Mouse (Mus musculus): ENCODE measurements around the gene Cxcl5. TPM values are rescaled to one million over a fixed set of nuclear protein-coding genes. Genes with fewer than 3 reads are reported as not detected.
A peak's percentile ranks its signal among the peaks of the same experiment; 100 is the strongest.

Gene Cxcl5
- total RNA-seq, 2 experiments from 2014 or later: not detected

GRCm38 (mm10) chr5:90778856-90779255 is 19.7 kb downstream of the Cxcl5 start:
- ATAC-seq (replicated peaks; ENCODE audit: poor library complexity): no peak

GRCm38 (mm10) chr5:90783697-90784096 is 24.5 kb downstream of the Cxcl5 start:
- peak; percentile 61 for ATAC-seq (replicated peaks; ENCODE audit: poor library complexity)

- ATAC-seq (replicated peaks; ENCODE audit: poor library complexity): peak; percentile 49
Measured at GRCm38 (mm10) chr5:90785659-90786588, 26.8 kb downstream of the Cxcl5 start, which contains the start of gene Cxcl3. Gene Cxcl3, plus strand, starts transcription at chr5:90786103.

- ATAC-seq (replicated peaks; ENCODE audit: poor library complexity): 0 out of 2 replicates have a peak, but pooled peaks have one; percentile 27
Measured at GRCm38 (mm10) chr5:90788114-90788513, 29.0 kb downstream of the Cxcl5 start.

- peak; percentile 75 for ATAC-seq (replicated peaks; ENCODE audit: poor library complexity)
Measured at GRCm38 (mm10) chr5:90789306-90790073, 30.3 kb downstream of the Cxcl5 start.

GRCm38 (mm10) chr5:90790074-90790502 is 30.9 kb downstream of the Cxcl5 start:
- ATAC-seq (replicated peaks; ENCODE audit: poor library complexity): no peak

- ATAC-seq (replicated peaks; ENCODE audit: poor library complexity): no peak
Measured at GRCm38 (mm10) chr5:90794195-90794625, 35.0 kb downstream of the Cxcl5 start, which contains the start of gene Cxcl15. Gene Cxcl15, plus strand, starts transcription at chr5:90794534.

- peak; percentile 66; the same call in 1 of the 2 replicates for ATAC-seq (replicated peaks; ENCODE audit: poor library complexity)
Measured at GRCm38 (mm10) chr5:90795392-90795791, 36.2 kb downstream of the Cxcl5 start.

GRCm38 (mm10) chr5:90804574-90804973 is 45.4 kb downstream of the Cxcl5 start:
- no peak for ATAC-seq (replicated peaks; ENCODE audit: poor library complexity)

- no peak for ATAC-seq (replicated peaks; ENCODE audit: poor library complexity)
Measured at GRCm38 (mm10) chr5:90806050-90806449, 46.9 kb downstream of the Cxcl5 start.

GRCm38 (mm10) chr5:90807176-90807950 is 48.2 kb downstream of the Cxcl5 start:
- ATAC-seq (replicated peaks; ENCODE audit: poor library complexity): no peak

Other genes with a start within 250 kb of the Cxcl5 start
- gene Afm, start 240.4 kb upstream of the Cxcl5 start, total RNA-seq (2015): not detected in 2 replicates
- not detected in 2 replicates for gene Afm, start 240.4 kb upstream of the Cxcl5 start, total RNA-seq (2017)
- gene 5830473C10Rik, start 198.3 kb upstream of the Cxcl5 start, total RNA-seq (2015): not detected in 2 replicates
- gene 5830473C10Rik, start 198.3 kb upstream of the Cxcl5 start, total RNA-seq (2017): not detected in 2 replicates
- gene Rassf6, start 118.7 kb upstream of the Cxcl5 start, total RNA-seq (2015): 0.52 TPM in 1 of 2 replicates, not detected in the other
- not detected in 2 replicates for gene Rassf6, start 118.7 kb upstream of the Cxcl5 start, total RNA-seq (2017)
- 0.66 TPM in 1 of 2 replicates, not detected in the other for gene Ppbp, start 9.2 kb downstream of the Cxcl5 start, total RNA-seq (2015)
- not detected in 2 replicates for gene Ppbp, start 9.2 kb downstream of the Cxcl5 start, total RNA-seq (2017)
- 0.64 and 3.3 TPM in 2 replicates for gene Pf4, start 13.1 kb downstream of the Cxcl5 start, total RNA-seq (2015)
- gene Pf4, start 13.1 kb downstream of the Cxcl5 start, total RNA-seq (2017): 1.2 and 2.2 TPM in 2 replicates
- gene Cxcl3, start 26.7 kb downstream of the Cxcl5 start, total RNA-seq (2015): not detected in 2 replicates
- gene Cxcl3, start 26.7 kb downstream of the Cxcl5 start, total RNA-seq (2017): not detected in 2 replicates
- not detected in 2 replicates for gene Cxcl15, start 35.2 kb downstream of the Cxcl5 start, total RNA-seq (2015)
- not detected in 2 replicates for gene Cxcl15, start 35.2 kb downstream of the Cxcl5 start, total RNA-seq (2017)
- not detected in 2 replicates for gene Cxcl1, start 131.9 kb downstream of the Cxcl5 start, total RNA-seq (2015)
- not detected in 2 replicates for gene Cxcl1, start 131.9 kb downstream of the Cxcl5 start, total RNA-seq (2017)
- 7.3 and 32.4 TPM in 2 replicates for gene Cxcl2, start 144.5 kb downstream of the Cxcl5 start, total RNA-seq (2015)
- 9.4 and 27.4 TPM in 2 replicates for gene Cxcl2, start 144.5 kb downstream of the Cxcl5 start, total RNA-seq (2017)
- 12.6 and 14.6 TPM in 2 replicates for gene Mthfd2l, start 171.8 kb downstream of the Cxcl5 start, total RNA-seq (2015)
- gene Mthfd2l, start 171.8 kb downstream of the Cxcl5 start, total RNA-seq (2017): 5.8 and 10.6 TPM in 2 replicates

Measured in megakaryocyte progenitor cell, adult 5-6 weeks (primary cell).